Mouse (Mus musculus) lung, postnatal 0 days (tissue): ENCODE measurements around the gene Tbcd. TPM values are rescaled to one million over a fixed set of nuclear protein-coding genes. Genes with fewer than 3 reads are reported as not detected.

Experiments
- ATAC-seq: fragments of 200-750 bp; cut with Nextera tagmentation; 2 replicates; pipeline ENCODE4 v1.8.0; 2017; ENCODE audit warnings: moderate library complexity
- DNase-seq: peaks from one replicate; pipeline ENCODE4 v3.0.0-alpha.2; 2016; ENCODE audit warnings: low spot score
- H3K27ac ChIP-seq: fragments of 300-500 bp; sonication (generic); 2 replicates; pipeline ENCODE4 v1.5.1; 2014; ENCODE audit warnings: antibody characterized with exemption, mild to moderate bottlenecking, low read length, mixed read lengths
- H3K27me3 ChIP-seq: fragments of 300-500 bp; sonication (generic); replicated peaks from 2 replicates; pipeline ENCODE4 v1.6.1; 2014; ENCODE audit warnings: low read length, mixed read lengths; ENCODE audit not compliant: insufficient read depth
- H3K36me3 ChIP-seq: fragments of 300-500 bp; sonication (generic); 2 replicates; pipeline ENCODE4 v1.6.1; 2014; ENCODE audit warnings: low read length, mixed read lengths; ENCODE audit not compliant: insufficient read depth
- H3K4me1 ChIP-seq: fragments of 300-500 bp; sonication (generic); 2 replicates; pipeline ENCODE4 v1.6.1; 2014; ENCODE audit warnings: antibody characterized with exemption, low read depth, low read length, mixed read lengths; ENCODE audit not compliant: insufficient read depth
- H3K4me2 ChIP-seq: fragments of 300-500 bp; sonication (generic); replicated peaks from 2 replicates; pipeline ENCODE4 v1.6.1; 2014; ENCODE audit warnings: low read depth, mild to moderate bottlenecking, low read length, moderate library complexity, mixed read lengths
- H3K4me3 ChIP-seq: fragments of 300-500 bp; sonication (generic); 2 replicates; pipeline ENCODE4 v1.5.1; 2014; ENCODE audit warnings: low read depth, low read length
- H3K9ac ChIP-seq: fragments of 300-500 bp; sonication (generic); replicated peaks from 2 replicates; pipeline ENCODE4 v1.6.1; 2014; ENCODE audit warnings: low read depth, mild to moderate bottlenecking
- H3K9me3 ChIP-seq: fragments of 300-500 bp; sonication (generic); 2 replicates; pipeline ENCODE4 v1.6.1; 2016; ENCODE audit warnings: low read length, mixed read lengths
- CTCF ChIP-seq: IDR thresholded peaks from 2 replicates; pipeline ENCODE4 v1.5.1; 2016; ENCODE audit warnings: antibody characterized with exemption, mild to moderate bottlenecking
- EP300 ChIP-seq: IDR thresholded peaks from 2 replicates; pipeline ENCODE4 v1.6.1; 2016; ENCODE audit warnings: antibody characterized with exemption, mild to moderate bottlenecking, control low read depth
- WGBS: fragments of 180-500 bp; shearing (Covaris S2); extraction: QIAGEN DNeasy Blood & Tissue Kit; methylation state at CpG from one replicate; pipeline ENCODE4 v1.1.7; 2014; 5-methylcytosine and 5-hydroxymethylcytosine counted together
- polyA plus RNA-seq: library from polyadenylated mRNA; unstranded; fragments of >200 nt; fragmentation: Nextera tagmentation; extraction: Ambion mirVana; gene quantifications from 2 replicates; pipeline ENCODE4 v1.2.1, GENCODE M21; 2015

Gene Tbcd
- polyA plus RNA-seq, 1 experiment from 2014 or later = 24.4 TPM

GRCm38 (mm10) chr11:121420379-121420778 lies 31.4 kb upstream of the Tbcd start:
- H3K4me2 ChIP-seq = peak overlapping the region; percentile 93; the same call in 1 of the 2 replicates
- no peak for ATAC-seq
- H3K4me1 ChIP-seq = peaks cover 4% of the 10 kb centered on the region; the same call in 1 of the 2 replicates
- TF ChIP-seq CTCF (no peak), EP300 (no peak)
- H3K27ac ChIP-seq = no peak overlapping the region
- no peaks in the 10 kb centered on the region for H3K27me3 ChIP-seq
- 49% methylated on average over 5 of the region's 5 CpGs for WGBS
- no peak overlapping the region for H3K9ac ChIP-seq
- H3K9me3 ChIP-seq = no peaks in the 10 kb centered on the region
- no peak for DNase-seq
- H3K36me3 ChIP-seq = no peaks in the 10 kb centered on the region
- H3K4me3 ChIP-seq = no peak overlapping the region

- 2% methylated on average over 28 of the region's 28 CpGs for WGBS
- peak; percentile 100 for ATAC-seq
- H3K9ac ChIP-seq = peak within 1 kb of the TSS; percentile 70
- peaks cover 4% of the 10 kb centered on the region; the same call in 1 of the 2 replicates for H3K4me1 ChIP-seq
- no peaks in the 10 kb centered on the region for H3K9me3 ChIP-seq
- H3K4me3 ChIP-seq = peak within 1 kb of the TSS; percentile 78
- TF ChIP-seq EP300 = no peak
- peak; percentile 55 for TF ChIP-seq CTCF
- peak; percentile 99 for DNase-seq
- H3K4me2 ChIP-seq = peak within 1 kb of the TSS; percentile 93
- H3K27ac ChIP-seq = peak within 1 kb of the TSS; percentile 68
- H3K27me3 ChIP-seq = no peaks in the 10 kb centered on the region
- no peaks in the 10 kb centered on the region for H3K36me3 ChIP-seq
Measured at GRCm38 (mm10) chr11:121420830-121421552, 30.8 kb upstream of the Tbcd start, which contains the start of gene Fn3krp. Gene Fn3krp (plus strand): TSS chr11:121421401.

- H3K9ac ChIP-seq = peak overlapping the region; percentile 70
- peak overlapping the region; percentile 68 for H3K27ac ChIP-seq
- peak; percentile 61 for ATAC-seq
Measured at GRCm38 (mm10) chr11:121421553-121422173, 30.1 kb upstream of the Tbcd start.

GRCm38 (mm10) chr11:121433397-121433796 lies 18.4 kb upstream of the Tbcd start:
- Histone ChIP-seq H3K9me3 (no peaks in the 10 kb centered on the region), H3K36me3 (no peaks in the 10 kb centered on the region), H3K27ac (no peak overlapping the region), H3K4me2 (no peak overlapping the region), H3K4me3 (no peak overlapping the region), H3K4me1 (peaks cover 5% of the 10 kb centered on the region), H3K27me3 (no peaks in the 10 kb centered on the region), H3K9ac (no peak overlapping the region)
- TF ChIP-seq EP300 (no peak), CTCF (no peak)
- 74% methylated on average over 4 of the region's 4 CpGs for WGBS
- DNase-seq (no peak), ATAC-seq (no peak)

More at GRCm38 (mm10) chr11:121421553-121422173, 30.1 kb upstream of the Tbcd start:
- Histone ChIP-seq H3K36me3 (no peaks in the 10 kb centered on the region), H3K9me3 (no peaks in the 10 kb centered on the region), H3K4me2 (peak overlapping the region; percentile 93), H3K4me1 (peaks cover 4% of the 10 kb centered on the region; the same call in 1 of the 2 replicates), H3K4me3 (peak overlapping the region; percentile 78), H3K27me3 (no peaks in the 10 kb centered on the region)
- 2% methylated on average over 28 of the region's 28 CpGs for WGBS
- TF ChIP-seq CTCF (no peak), EP300 (no peak)
- peak; percentile 30 for DNase-seq

- Histone ChIP-seq H3K4me1 (peaks cover 5% of the 10 kb centered on the region), H3K4me2 (peak within 1 kb of the TSS; percentile 65), H3K9me3 (no peaks in the 10 kb centered on the region), H3K9ac (0 out of 2 replicates have a peak within 1 kb of the TSS, but pooled peaks have one; percentile 23), H3K27me3 (no peaks in the 10 kb centered on the region), H3K27ac (no peak within 1 kb of the TSS), H3K4me3 (peak within 1 kb of the TSS; percentile 36), H3K36me3 (no peaks in the 10 kb centered on the region)
- ATAC-seq = peak; percentile 96
- DNase-seq = peak; percentile 90
- WGBS = 6% methylated on average over 30 of the region's 30 CpGs
- TF ChIP-seq EP300 (no peak), CTCF (no peak)
Measured at GRCm38 (mm10) chr11:121434156-121435155, 17.3 kb upstream of the Tbcd start, which contains the start of gene Fn3k. Gene Fn3k (plus strand): TSS chr11:121434913.
